Comparison of ENCODE assay signal across 9 mouse cellular contexts in genomic region chr2:106694886-106695733, GRCm38 (mm10). TPM values are rescaled to one million over a fixed set of nuclear protein-coding genes. Genes with fewer than 3 reads are reported as not detected.
DNase-seq lines count a peak whose midpoint lies in the region; ATAC-seq and TF ChIP-seq lines count a peak whose summit lies in the region.
"Had no signal": no experiment of that assay in that cellular context is flagged by ENCODE, and none has a peak within 500 bp of the region (broad histone marks: within the 10 kb centered on the region; RNA-seq: fewer than 3 reads in every experiment).

No protein-coding gene starts in this region.

- peak; percentile 40; the same call in 1 of the 2 replicates for ATAC-seq in kidney, embryonic 14.5 days (ENCODE audit: low FRiP score, low TSS enrichment)
- ATAC-seq in liver, embryonic 15.5 days (ENCODE audit: insufficient read depth), result no peak

- DNase-seq in left cerebral cortex, adult 18-20 months (ENCODE audit: low spot score in 2 of 2), result peak; percentile 31 to 44
- no peak for DNase-seq in left cerebral cortex, adult 11 months (ENCODE audit: low spot score)
- DNase-seq in embryo, embryonic 10 days (ENCODE audit: low spot score), result peak; percentile 52
- DNase-seq in heart, adult 2 months, result peak; percentile 33 to 58
- no peak for DNase-seq in thymus, postnatal 10 days (ENCODE audit: low spot score in 2 of 2)

- no peaks in the 10 kb centered on the region for H3K79me2 ChIP-seq in heart, adult 2 months (replicated peaks; ENCODE audit: control insufficient read depth, insufficient read depth, low read length)

- TF ChIP-seq POLR2A in heart, adult 2 months (IDR thresholded peaks at IDR 0.05; ENCODE audit: insufficient read depth, low read depth, low read length), result 0 out of 2 replicates have a peak, but pooled peaks have one; percentile 28
- TF ChIP-seq POLR2A in olfactory bulb, adult 2 months (IDR thresholded peaks at IDR 0.05; ENCODE audit: insufficient read depth, low read depth, low read length), result no peak

- H3K4me3 ChIP-seq in heart, adult 2 months, result peak overlapping the region; percentile 84
- H3K4me3 ChIP-seq in kidney, embryonic 14.5 days (ENCODE audit: low read length), result peak overlapping the region; percentile 78
- peak overlapping the region; percentile 59 for H3K4me3 ChIP-seq in liver, embryonic 15.5 days (replicated peaks)
- peak overlapping the region; percentile 68 for H3K4me3 ChIP-seq in olfactory bulb, adult 2 months (ENCODE audit: insufficient read depth, low read depth, low read length)

- H3K36me3 ChIP-seq in heart, adult 2 months (ENCODE audit: control insufficient read depth, insufficient read depth, low read length), result no peaks in the 10 kb centered on the region
- no peaks in the 10 kb centered on the region for H3K36me3 ChIP-seq in kidney, embryonic 14.5 days (ENCODE audit: control insufficient read depth, insufficient read depth, low read length)
- H3K36me3 ChIP-seq in liver, embryonic 15.5 days (replicated peaks), result no peaks in the 10 kb centered on the region

- H3K4me2 ChIP-seq in kidney, embryonic 14.5 days (replicated peaks; ENCODE audit: low read depth, low read length), result peak overlapping the region; percentile 99
- H3K4me2 ChIP-seq in liver, embryonic 15.5 days, result peak overlapping the region; percentile 81

- 2% methylated on average over 41 of the region's 41 CpGs for whole genome bisulfite sequencing in heart, adult 2 months
- 0% methylated on average over 41 of the region's 41 CpGs for WGBS in kidney, embryonic 14.5 days
- WGBS in liver, embryonic 15.5 days (ENCODE audit: insufficient replicate concordance), result under 1% methylated on average over 41 of the region's 41 CpGs
- under 1% methylated on average over 41 of the region's 41 CpGs for WGBS in olfactory bulb, adult 2 months

- intact Hi-C loops in heart, adult 2 months (cut with DNase I), result loop anchor here (2.0 to 10.0 kb wide), 4 partner anchors 37 to 262 kb away; no protein-coding TSS in a partner anchor

- H3K9ac ChIP-seq in heart, adult 2 months (ENCODE audit: low read depth, low read length), result peak overlapping the region; percentile 36; the same call in 1 of the 2 replicates
- H3K9ac ChIP-seq in kidney, embryonic 14.5 days (ENCODE audit: low read depth, low read length), result peak overlapping the region; percentile 82
- no peak overlapping the region for H3K9ac ChIP-seq in liver, embryonic 15.5 days

- no peak for TF ChIP-seq EP300 in heart, adult 2 months (IDR thresholded peaks at IDR 0.05; ENCODE audit: insufficient read depth, low read depth, low read length)

- TF ChIP-seq CTCF in heart, adult 2 months (IDR thresholded peaks at IDR 0.05), result no peak
- peak; percentile 6; the same call in 1 of the 2 replicates for TF ChIP-seq CTCF in olfactory bulb, adult 2 months (IDR thresholded peaks at IDR 0.05; ENCODE audit: insufficient read depth, low read depth, low read length)

- H3K27me3 ChIP-seq in heart, adult 2 months (ENCODE audit: control insufficient read depth, insufficient read depth, low read length), result no peaks in the 10 kb centered on the region
- H3K27me3 ChIP-seq in kidney, embryonic 14.5 days (ENCODE audit: control insufficient read depth, insufficient read depth, low read length), result peaks cover 9% of the 10 kb centered on the region; the same call in 1 of the 2 replicates
- peaks cover 70% of the 10 kb centered on the region for H3K27me3 ChIP-seq in liver, embryonic 15.5 days
- H3K27me3 ChIP-seq: CH12.LX had no signal

- H3K27ac ChIP-seq in heart, adult 2 months, result peak overlapping the region; percentile 90
- peak overlapping the region; percentile 83 for H3K27ac ChIP-seq in kidney, embryonic 14.5 days (ENCODE audit: low read depth, low read length)
- no peak overlapping the region for H3K27ac ChIP-seq in liver, embryonic 15.5 days (replicated peaks)
- peak overlapping the region; percentile 71 for H3K27ac ChIP-seq in olfactory bulb, adult 2 months (ENCODE audit: insufficient read depth, low read depth, low read length)

- H3K9me3 ChIP-seq in kidney, embryonic 14.5 days (ENCODE audit: control insufficient read depth, low read length), result no peaks in the 10 kb centered on the region
- H3K9me3 ChIP-seq in liver, embryonic 15.5 days (replicated peaks), result no peaks in the 10 kb centered on the region

- H3K4me1 ChIP-seq in heart, adult 2 months (ENCODE audit: control insufficient read depth, insufficient read depth, low read length), result no peaks in the 10 kb centered on the region
- peaks cover 9% of the 10 kb centered on the region for H3K4me1 ChIP-seq in kidney, embryonic 14.5 days (ENCODE audit: control insufficient read depth, insufficient read depth, low read length)
- H3K4me1 ChIP-seq in liver, embryonic 15.5 days (replicated peaks), result peaks cover 15% of the 10 kb centered on the region; the same call in 1 of the 2 replicates
- peaks cover 10% of the 10 kb centered on the region for H3K4me1 ChIP-seq in olfactory bulb, adult 2 months (ENCODE audit: control insufficient read depth, insufficient read depth, low read length)

RNA-seq across cellular contexts. Expression of gene Mpped2, which starts 2.0 kb away (rescaled TPM):
- total RNA-seq in left cerebral cortex, adult 18-20 months (2021), result 10 to 100 TPM; 29.9 to 32.2 TPM
- 10 to 100 TPM; 20.7 to 23.7 TPM for total RNA-seq in heart, adult 2 months (2021)
- polyA plus RNA-seq in heart, adult 2 months (2012; rRNA removed), result 8.0 and 15.2 TPM in 2 replicates
- polyA plus RNA-seq in kidney, embryonic 14.5 days (2014; fragmentation: Nextera tagmentation; extraction: Ambion mirVana), result 29.5 and 36.7 TPM in 2 replicates
- polyA plus RNA-seq in liver, embryonic 15.5 days (2015; fragmentation: Nextera tagmentation; extraction: Ambion mirVana), result 2.1 and 2.9 TPM in 2 replicates
- not detected in 2 replicates for polyA plus RNA-seq in olfactory bulb, adult 2 months (2012; ENCODE audit: insufficient read depth, insufficient read length, low replicate concordance, missing spikeins)
- total RNA-seq: CH12.LX had no signal

Comparison
In these comparisons a context has a peak if more than half of its experiments do, and no peak if none do; other contexts are left out.
1. DNase-seq: peak in left cerebral cortex, adult 18-20 months (2 of 2), embryo, embryonic 10 days (single experiment) and heart, adult 2 months (2 of 2); none in left cerebral cortex, adult 11 months (single experiment) and thymus, postnatal 10 days (0 of 2).
2. Peak in every context shown above with its lines, with median percentiles within 50 percentile points of each other: H3K4me3 ChIP-seq.